Mouse (Mus musculus): Measurements from ENCODE around the gene Gm1673. TPM values are rescaled to one million over a fixed set of nuclear protein-coding genes. Genes with fewer than 3 reads are reported as not detected.

Gene Gm1673
- polyA plus RNA-seq (2014; fragmentation: Nextera tagmentation; extraction: Ambion mirVana): 164 and 166 TPM in 2 replicates

GRCm38 (mm10) chr5:33983309-33984121 lies at the start of gene Gm1673:
Gene Gm1673, plus strand, starts transcription at chr5:33983433.
- Histone ChIP-seq H3K4me3 (ENCODE audit: low read depth, low read length) (peak within 1 kb of the TSS; percentile 87), H3K36me3 (replicated peaks; ENCODE audit: control insufficient read depth, insufficient read depth, low read depth, low read length) (no peaks in the 10 kb centered on the region), H3K9me3 (replicated peaks; ENCODE audit: control insufficient read depth, low read length) (no peaks in the 10 kb centered on the region; the same call in 1 of the 2 replicates), H3K4me2 (ENCODE audit: low read depth, low read length) (peak within 1 kb of the TSS; percentile 94), H3K4me1 (ENCODE audit: control insufficient read depth, insufficient read depth, low read length) (no peaks in the 10 kb centered on the region; the same call in 1 of the 2 replicates), H3K27me3 (ENCODE audit: control insufficient read depth, insufficient read depth, low read length) (no peaks in the 10 kb centered on the region), H3K27ac (replicated peaks; ENCODE audit: low read depth, low read length) (peak within 1 kb of the TSS; percentile 70), H3K9ac (replicated peaks; ENCODE audit: low read length) (peak within 1 kb of the TSS; percentile 88)
- ATAC-seq (replicated peaks; ENCODE audit: insufficient number of reproducible peaks, low FRiP score, low TSS enrichment, low read depth) (peak; percentile 81), DNase-seq (ENCODE audit: low spot score) (peak; percentile 94)
- WGBS: under 1% methylated on average over 86 of the region's 88 CpGs

- DNase-seq (ENCODE audit: low spot score) (no peak), ATAC-seq (replicated peaks; ENCODE audit: insufficient number of reproducible peaks, low FRiP score, low TSS enrichment, low read depth) (no peak)
- Histone ChIP-seq H3K36me3 (replicated peaks; ENCODE audit: control insufficient read depth, insufficient read depth, low read depth, low read length) (peaks cover 4% of the 10 kb centered on the region), H3K9me3 (replicated peaks; ENCODE audit: control insufficient read depth, low read length) (no peaks in the 10 kb centered on the region), H3K27ac (replicated peaks; ENCODE audit: low read depth, low read length) (no peak overlapping the region), H3K9ac (replicated peaks; ENCODE audit: low read length) (no peak overlapping the region), H3K4me3 (ENCODE audit: low read depth, low read length) (no peak overlapping the region), H3K27me3 (ENCODE audit: control insufficient read depth, insufficient read depth, low read length) (no peaks in the 10 kb centered on the region), H3K4me2 (ENCODE audit: low read depth, low read length) (peak overlapping the region; percentile 13; the same call in 1 of the 2 replicates), H3K4me1 (ENCODE audit: control insufficient read depth, insufficient read depth, low read length) (no peaks in the 10 kb centered on the region)
- WGBS: 77% methylated on average over 2 of the region's 2 CpGs
These were observed 49.2 kb upstream of the Gm1673 start for GRCm38 (mm10) chr5:33934081-33934480.

- Histone ChIP-seq H3K36me3 (replicated peaks; ENCODE audit: control insufficient read depth, insufficient read depth, low read depth, low read length) (peaks cover 2% of the 10 kb centered on the region), H3K4me1 (ENCODE audit: control insufficient read depth, insufficient read depth, low read length) (no peaks in the 10 kb centered on the region), H3K4me2 (ENCODE audit: low read depth, low read length) (peak overlapping the region; percentile 44), H3K9me3 (replicated peaks; ENCODE audit: control insufficient read depth, low read length) (no peaks in the 10 kb centered on the region), H3K9ac (replicated peaks; ENCODE audit: low read length) (no peak overlapping the region), H3K27me3 (ENCODE audit: control insufficient read depth, insufficient read depth, low read length) (no peaks in the 10 kb centered on the region), H3K27ac (replicated peaks; ENCODE audit: low read depth, low read length) (no peak overlapping the region), H3K4me3 (ENCODE audit: low read depth, low read length) (peak overlapping the region; percentile 80)
- WGBS: 86% methylated on average over 7 of the region's 7 CpGs
- DNase-seq (ENCODE audit: low spot score) (no peak), ATAC-seq (replicated peaks; ENCODE audit: insufficient number of reproducible peaks, low FRiP score, low TSS enrichment, low read depth) (no peak)
These were observed 48.4 kb upstream of the Gm1673 start for GRCm38 (mm10) chr5:33934877-33935276.

DNA sequence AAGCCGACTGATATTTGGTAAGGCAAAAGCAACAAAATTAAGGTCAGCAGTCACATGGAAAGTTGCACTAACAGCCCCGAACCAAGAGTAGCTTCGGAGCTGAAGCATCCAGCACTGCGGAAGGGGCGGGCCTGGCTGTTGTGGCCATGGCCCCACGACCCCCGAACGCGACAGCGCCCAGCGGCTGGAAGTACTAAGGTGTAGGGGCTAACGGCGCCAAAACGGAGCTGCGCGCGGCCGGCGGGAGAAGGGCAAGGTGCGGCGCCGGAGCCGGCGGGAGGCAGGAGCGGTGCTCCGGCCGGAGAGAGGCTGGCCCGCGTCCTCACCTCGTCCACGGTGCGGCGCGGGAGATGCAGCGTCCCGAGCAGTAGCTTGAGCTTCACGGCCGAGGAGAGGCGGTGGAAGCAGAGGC lies 47.5 kb upstream of the Gm1673 start:
- H3K27me3 ChIP-seq (ENCODE audit: control insufficient read depth, insufficient read depth, low read length): no peaks in the 10 kb centered on the region
- peak overlapping the region; percentile 44 for H3K4me2 ChIP-seq (ENCODE audit: low read depth, low read length)
- peak; percentile 68 for DNase-seq (ENCODE audit: low spot score)
- no peaks in the 10 kb centered on the region for H3K4me1 ChIP-seq (ENCODE audit: control insufficient read depth, insufficient read depth, low read length)
- peak overlapping the region; percentile 80 for H3K4me3 ChIP-seq (ENCODE audit: low read depth, low read length)
- peak; percentile 49 for ATAC-seq (replicated peaks; ENCODE audit: insufficient number of reproducible peaks, low FRiP score, low TSS enrichment, low read depth)
- peak overlapping the region; percentile 91 for H3K9ac ChIP-seq (replicated peaks; ENCODE audit: low read length)
- no peaks in the 10 kb centered on the region; the same call in 1 of the 2 replicates for H3K36me3 ChIP-seq (replicated peaks; ENCODE audit: control insufficient read depth, insufficient read depth, low read depth, low read length)
- under 1% methylated on average over 39 of the region's 39 CpGs for WGBS
- no peaks in the 10 kb centered on the region; the same call in 1 of the 2 replicates for H3K9me3 ChIP-seq (replicated peaks; ENCODE audit: control insufficient read depth, low read length)
- H3K27ac ChIP-seq (replicated peaks; ENCODE audit: low read depth, low read length): peak overlapping the region; percentile 85

GRCm38 (mm10) chr5:33936120-33936707 lies 47.0 kb upstream of the Gm1673 start, which contains the start of gene Nelfa:
Gene Nelfa, minus strand, starts transcription at chr5:33936413.
- H3K4me1 ChIP-seq (ENCODE audit: control insufficient read depth, insufficient read depth, low read length): no peaks in the 10 kb centered on the region
- H3K27me3 ChIP-seq (ENCODE audit: control insufficient read depth, insufficient read depth, low read length): no peaks in the 10 kb centered on the region
- WGBS: under 1% methylated on average over 61 of the region's 61 CpGs
- no peaks in the 10 kb centered on the region; the same call in 1 of the 2 replicates for H3K36me3 ChIP-seq (replicated peaks; ENCODE audit: control insufficient read depth, insufficient read depth, low read depth, low read length)
- peak within 1 kb of the TSS; percentile 80 for H3K4me3 ChIP-seq (ENCODE audit: low read depth, low read length)
- H3K9me3 ChIP-seq (replicated peaks; ENCODE audit: control insufficient read depth, low read length): no peaks in the 10 kb centered on the region; the same call in 1 of the 2 replicates
- peak within 1 kb of the TSS; percentile 67 for H3K4me2 ChIP-seq (ENCODE audit: low read depth, low read length)
- ATAC-seq (replicated peaks; ENCODE audit: insufficient number of reproducible peaks, low FRiP score, low TSS enrichment, low read depth): peak; percentile 97
- peak within 1 kb of the TSS; percentile 91 for H3K9ac ChIP-seq (replicated peaks; ENCODE audit: low read length)
- DNase-seq (ENCODE audit: low spot score): peak; percentile 99
- H3K27ac ChIP-seq (replicated peaks; ENCODE audit: low read depth, low read length): peak within 1 kb of the TSS; percentile 85

GRCm38 (mm10) chr5:33937230-33937629 lies 46.0 kb upstream of the Gm1673 start:
- no peaks in the 10 kb centered on the region for H3K4me1 ChIP-seq (ENCODE audit: control insufficient read depth, insufficient read depth, low read length)
- DNase-seq (ENCODE audit: low spot score): no peak
- no peak for ATAC-seq (replicated peaks; ENCODE audit: insufficient number of reproducible peaks, low FRiP score, low TSS enrichment, low read depth)
- no peak overlapping the region for H3K27ac ChIP-seq (replicated peaks; ENCODE audit: low read depth, low read length)
- H3K4me3 ChIP-seq (ENCODE audit: low read depth, low read length): no peak overlapping the region
- peak overlapping the region; percentile 67; the same call in 1 of the 2 replicates for H3K4me2 ChIP-seq (ENCODE audit: low read depth, low read length)
- WGBS: 98% methylated on average over 2 of the region's 2 CpGs
- no peaks in the 10 kb centered on the region; the same call in 1 of the 2 replicates for H3K36me3 ChIP-seq (replicated peaks; ENCODE audit: control insufficient read depth, insufficient read depth, low read depth, low read length)
- H3K27me3 ChIP-seq (ENCODE audit: control insufficient read depth, insufficient read depth, low read length): no peaks in the 10 kb centered on the region
- no peaks in the 10 kb centered on the region; the same call in 1 of the 2 replicates for H3K9me3 ChIP-seq (replicated peaks; ENCODE audit: control insufficient read depth, low read length)
- no peak overlapping the region; the same call in 1 of the 2 replicates for H3K9ac ChIP-seq (replicated peaks; ENCODE audit: low read length)

DNA sequence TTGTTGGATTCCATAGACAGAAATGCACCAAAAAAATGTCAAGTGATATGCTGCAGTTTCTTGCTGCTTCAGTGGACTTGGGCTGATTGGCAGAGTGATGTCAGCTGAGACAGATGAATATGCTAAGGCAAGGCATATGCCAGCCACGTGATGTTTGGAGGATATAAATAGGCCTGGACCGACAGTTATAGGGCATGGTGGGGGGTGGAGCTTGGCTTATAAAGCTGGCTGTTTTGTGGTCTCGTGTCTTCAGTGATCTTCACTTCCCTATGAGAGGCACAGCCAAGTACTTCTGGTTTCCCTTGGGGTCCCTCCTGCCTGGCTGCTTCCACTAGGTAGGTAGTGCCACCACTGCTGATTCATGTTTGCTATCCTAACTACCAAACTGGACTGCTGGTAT lies 44.8 kb upstream of the Gm1673 start:
- Histone ChIP-seq H3K27ac (replicated peaks; ENCODE audit: low read depth, low read length) (no peak overlapping the region), H3K4me2 (ENCODE audit: low read depth, low read length) (no peak overlapping the region), H3K4me3 (ENCODE audit: low read depth, low read length) (no peak overlapping the region), H3K36me3 (replicated peaks; ENCODE audit: control insufficient read depth, insufficient read depth, low read depth, low read length) (no peaks in the 10 kb centered on the region; the same call in 1 of the 2 replicates), H3K4me1 (ENCODE audit: control insufficient read depth, insufficient read depth, low read length) (no peaks in the 10 kb centered on the region), H3K27me3 (ENCODE audit: control insufficient read depth, insufficient read depth, low read length) (no peaks in the 10 kb centered on the region), H3K9ac (replicated peaks; ENCODE audit: low read length) (no peak overlapping the region), H3K9me3 (replicated peaks; ENCODE audit: control insufficient read depth, low read length) (no peaks in the 10 kb centered on the region; the same call in 1 of the 2 replicates)
- ATAC-seq (replicated peaks; ENCODE audit: insufficient number of reproducible peaks, low FRiP score, low TSS enrichment, low read depth): no peak
- WGBS: 88% methylated on average over 3 of the region's 3 CpGs
- no peak for DNase-seq (ENCODE audit: low spot score)
